Mouse (Mus musculus) hindbrain, embryonic 15.5 days (tissue): Measurements from ENCODE around the gene Zfp316. TPM values are rescaled to one million over a fixed set of nuclear protein-coding genes. Genes with fewer than 3 reads are reported as not detected.
A peak's percentile ranks its signal among the peaks of the same experiment; 100 is the strongest.

ENCODE experiments used
- ATAC-seq: fragments of 200-750 bp; cut with Nextera tagmentation; 2 replicates; pipeline ENCODE4 v1.8.0; 2017; ENCODE audit warnings: low read depth, moderate number of reproducible peaks, moderate TSS enrichment; ENCODE audit not compliant: low FRiP score
- H3K27ac ChIP-seq: fragments of 300-500 bp; sonication (generic); replicated peaks from 2 replicates; pipeline ENCODE4 v1.5.1; 2015; ENCODE audit warnings: mild to moderate bottlenecking, inconsistent platforms
- H3K27me3 ChIP-seq: fragments of 300-500 bp; sonication (generic); 2 replicates; pipeline ENCODE4 v1.6.1; 2015; ENCODE audit warnings: control low read depth, inconsistent platforms
- H3K36me3 ChIP-seq: fragments of 300-500 bp; sonication (generic); 2 replicates; pipeline ENCODE4 v1.6.1; 2015; ENCODE audit warnings: control low read depth, inconsistent platforms
- H3K4me1 ChIP-seq: fragments of 300-500 bp; sonication (generic); replicated peaks from 2 replicates; pipeline ENCODE4 v1.6.1; 2015; ENCODE audit warnings: control low read depth, inconsistent platforms
- H3K4me2 ChIP-seq: fragments of 300-500 bp; sonication (generic); 2 replicates; pipeline ENCODE4 v1.6.1; 2015; ENCODE audit warnings: moderate library complexity, mild to moderate bottlenecking, inconsistent platforms
- H3K4me3 ChIP-seq: fragments of 300-500 bp; sonication (generic); 2 replicates; pipeline ENCODE4 v1.5.1; 2015; ENCODE audit warnings: mild to moderate bottlenecking, inconsistent platforms
- H3K9ac ChIP-seq: fragments of 300-500 bp; sonication (generic); 2 replicates; pipeline ENCODE4 v1.6.1; 2015; ENCODE audit warnings: inconsistent platforms
- H3K9me3 ChIP-seq: fragments of 300-500 bp; sonication (generic); 2 replicates; pipeline ENCODE4 v1.6.1; 2016; ENCODE audit warnings: control low read depth, inconsistent platforms
- WGBS: fragments of 180-500 bp; shearing (Covaris S2); methylation state at CpG from one replicate; pipeline ENCODE4 v1.1.7; 2015; 5-methylcytosine and 5-hydroxymethylcytosine counted together
- polyA plus RNA-seq: library from polyadenylated mRNA; unstranded; fragments of >200 nt; fragmentation: Nextera tagmentation; extraction: Ambion mirVana; gene quantifications from 2 replicates; pipeline ENCODE4 v1.2.1, GENCODE M21; 2015

Gene Zfp316
- polyA plus RNA-seq, 1 experiment from 2014 or later, result 13.1 TPM

DNA sequence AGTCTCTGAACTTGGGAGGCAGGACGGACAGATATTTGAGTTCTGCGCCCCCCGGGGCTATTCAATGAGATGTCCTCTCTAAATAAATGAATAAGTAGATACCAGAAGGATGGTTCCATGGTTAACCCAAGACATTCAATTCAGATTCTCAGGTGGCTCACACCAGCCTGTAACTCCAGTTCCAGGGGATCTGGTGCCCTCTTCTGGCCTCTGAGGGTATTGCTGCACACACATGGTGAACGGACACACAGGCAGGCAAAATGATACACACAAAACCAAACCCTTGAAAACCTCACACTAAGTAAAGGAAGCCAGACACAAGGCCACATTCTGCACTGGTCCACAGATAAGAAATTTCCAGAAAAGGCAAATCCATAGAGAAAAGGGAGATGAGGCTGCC lies 29.9 kb upstream of the Zfp316 start:
- no peak for ATAC-seq
- Histone ChIP-seq H3K27me3 (no peaks in the 10 kb centered on the region; the same call in 1 of the 2 replicates), H3K9me3 (no peaks in the 10 kb centered on the region), H3K4me1 (no peaks in the 10 kb centered on the region), H3K4me3 (no peak overlapping the region), H3K36me3 (peaks cover 25% of the 10 kb centered on the region), H3K4me2 (no peak overlapping the region), H3K27ac (no peak overlapping the region), H3K9ac (no peak overlapping the region)
- 92% methylated on average over 4 of the region's 4 CpGs for WGBS

DNA sequence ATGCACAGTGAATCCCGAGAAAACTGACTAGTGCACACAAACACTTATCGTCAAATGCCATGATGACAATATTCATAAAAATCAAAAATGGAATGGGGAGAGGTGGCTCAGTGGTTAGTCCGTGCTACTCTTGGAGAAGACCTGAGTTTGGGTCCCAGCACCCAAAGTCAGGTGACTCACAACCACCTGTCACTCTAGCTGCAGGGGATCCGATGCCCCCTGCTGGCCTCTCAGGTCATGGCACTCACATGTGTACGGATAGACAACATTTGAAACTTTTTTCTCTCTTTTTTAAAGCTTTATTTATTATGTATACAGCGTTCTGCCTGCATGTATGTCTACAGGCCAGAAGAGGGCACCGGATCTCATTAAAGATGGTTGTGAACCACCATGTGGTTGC lies 28.6 kb upstream of the Zfp316 start:
- peaks cover 6% of the 10 kb centered on the region for H3K4me1 ChIP-seq
- H3K36me3 ChIP-seq, result peaks cover 25% of the 10 kb centered on the region
- H3K9ac ChIP-seq, result no peak overlapping the region
- no peak for ATAC-seq
- 95% methylated on average over 7 of the region's 7 CpGs for WGBS
- H3K4me2 ChIP-seq, result no peak overlapping the region
- H3K4me3 ChIP-seq, result no peak overlapping the region
- H3K9me3 ChIP-seq, result no peaks in the 10 kb centered on the region
- H3K27ac ChIP-seq, result no peak overlapping the region
- peaks cover 13% of the 10 kb centered on the region for H3K27me3 ChIP-seq

DNA sequence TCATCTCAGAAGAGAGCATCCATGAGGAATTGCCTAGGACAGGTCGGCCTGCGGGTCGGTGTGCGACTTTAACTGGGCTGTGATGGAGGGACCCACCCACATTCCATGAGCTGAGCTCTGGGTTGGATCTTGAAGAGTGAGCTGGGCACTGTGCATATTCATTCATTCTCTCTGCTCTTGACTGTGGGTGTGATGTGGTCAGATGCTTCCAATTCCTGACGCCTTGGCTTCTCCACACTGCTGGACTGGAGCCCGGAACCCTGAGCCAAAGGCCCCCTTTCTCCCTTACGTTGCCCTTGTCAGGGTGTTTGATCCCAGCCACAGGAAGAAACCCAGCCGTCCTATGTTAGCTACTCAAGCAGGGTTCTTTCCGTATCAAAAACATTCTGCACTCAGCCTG lies 28.2 kb upstream of the Zfp316 start:
- WGBS, result 90% methylated on average over 9 of the region's 9 CpGs
- ATAC-seq, result no peak
- Histone ChIP-seq H3K9ac (no peak overlapping the region), H3K4me2 (no peak overlapping the region), H3K4me3 (no peak overlapping the region), H3K27ac (no peak overlapping the region), H3K27me3 (peaks cover 14% of the 10 kb centered on the region), H3K4me1 (peaks cover 10% of the 10 kb centered on the region), H3K9me3 (no peaks in the 10 kb centered on the region), H3K36me3 (peaks cover 25% of the 10 kb centered on the region)

DNA sequence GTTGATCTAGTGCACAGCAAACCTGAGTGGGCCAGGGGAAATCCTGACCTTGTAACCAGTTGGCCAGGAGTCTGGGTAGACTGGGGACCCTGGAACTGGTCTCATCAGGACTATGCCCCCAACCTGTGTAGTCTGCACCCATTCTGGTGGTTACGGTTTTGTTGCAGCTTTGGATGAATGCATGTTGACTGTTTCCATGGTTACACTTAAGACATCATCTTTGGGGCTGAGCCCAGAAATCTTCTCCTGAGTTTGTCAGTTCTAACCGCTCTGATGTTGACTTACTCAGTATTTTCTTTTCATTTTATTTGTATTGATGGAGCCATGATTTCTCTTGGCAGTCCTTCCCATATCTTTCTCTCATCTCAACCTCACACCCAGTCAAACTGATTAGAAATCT lies 25.5 kb upstream of the Zfp316 start:
- Histone ChIP-seq H3K27me3 (peaks cover 38% of the 10 kb centered on the region), H3K4me1 (peaks cover 15% of the 10 kb centered on the region), H3K9ac (no peak overlapping the region), H3K9me3 (no peaks in the 10 kb centered on the region), H3K4me3 (no peak overlapping the region), H3K4me2 (no peak overlapping the region), H3K27ac (no peak overlapping the region), H3K36me3 (peaks cover 11% of the 10 kb centered on the region)
- 80% methylated on average over 2 of the region's 2 CpGs for WGBS
- no peak for ATAC-seq

DNA sequence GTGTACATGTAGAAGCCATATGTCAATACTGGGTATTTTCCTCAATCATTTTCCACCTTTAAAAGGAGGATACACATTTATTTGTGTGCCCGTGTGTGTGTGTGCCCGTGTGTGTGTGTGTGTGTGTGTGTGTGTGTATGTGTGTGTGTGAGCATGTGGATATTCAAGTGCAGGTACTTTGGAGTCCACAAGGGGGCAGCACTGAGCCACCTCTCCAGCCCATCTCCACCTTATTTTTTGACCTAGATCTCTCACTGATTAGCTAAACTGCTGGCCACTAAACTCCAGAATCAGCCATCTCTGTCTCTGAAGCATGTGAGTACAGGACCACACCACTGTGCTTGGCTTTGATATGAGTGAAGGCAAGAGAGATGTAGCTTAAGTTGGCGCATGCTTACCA lies 25.0 kb upstream of the Zfp316 start:
- Histone ChIP-seq H3K9ac (no peak overlapping the region), H3K4me1 (peaks cover 15% of the 10 kb centered on the region), H3K27me3 (peaks cover 42% of the 10 kb centered on the region), H3K4me2 (no peak overlapping the region), H3K4me3 (no peak overlapping the region), H3K27ac (no peak overlapping the region), H3K9me3 (no peaks in the 10 kb centered on the region), H3K36me3 (peaks cover 6% of the 10 kb centered on the region)
- ATAC-seq, result no peak
- 79% methylated on average over 3 of the region's 3 CpGs for WGBS

DNA sequence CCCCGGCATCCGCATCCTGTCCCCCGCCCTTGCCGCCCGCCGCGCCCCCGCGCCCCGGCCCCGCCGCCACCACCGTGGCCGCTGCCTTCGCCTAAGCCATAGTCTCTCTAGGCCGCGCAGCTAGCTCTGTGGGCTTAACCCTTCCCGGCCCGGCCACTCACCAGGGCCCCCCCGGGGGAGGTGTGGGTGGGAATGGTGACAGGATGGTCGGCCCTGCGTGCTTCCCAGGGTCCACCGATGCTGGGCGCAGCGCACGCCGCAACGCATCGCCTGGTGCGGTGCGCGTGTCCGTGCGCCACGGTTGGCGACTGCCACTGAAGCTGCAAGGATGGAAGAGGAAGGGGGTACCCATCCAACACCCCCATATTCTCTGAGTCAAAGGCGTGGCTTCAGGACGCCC lies 23.6 kb upstream of the Zfp316 start, which contains the start of gene Zfp853:
TSS of gene Zfp853 (minus strand) at position 220 of the 400 bp plus-strand sequence.
- peak within 1 kb of the TSS; percentile 54 for H3K4me3 ChIP-seq
- H3K9ac ChIP-seq, result peak within 1 kb of the TSS; percentile 67
- H3K4me2 ChIP-seq, result peak within 1 kb of the TSS; percentile 79
- no peaks in the 10 kb centered on the region for H3K36me3 ChIP-seq
- no peak within 1 kb of the TSS for H3K27ac ChIP-seq
- peak; percentile 39; the same call in 1 of the 2 replicates for ATAC-seq
- H3K27me3 ChIP-seq, result peaks cover 57% of the 10 kb centered on the region
- 9% methylated on average over 18 of the region's 38 CpGs for WGBS
- H3K9me3 ChIP-seq, result no peaks in the 10 kb centered on the region
- H3K4me1 ChIP-seq, result peaks cover 16% of the 10 kb centered on the region

DNA sequence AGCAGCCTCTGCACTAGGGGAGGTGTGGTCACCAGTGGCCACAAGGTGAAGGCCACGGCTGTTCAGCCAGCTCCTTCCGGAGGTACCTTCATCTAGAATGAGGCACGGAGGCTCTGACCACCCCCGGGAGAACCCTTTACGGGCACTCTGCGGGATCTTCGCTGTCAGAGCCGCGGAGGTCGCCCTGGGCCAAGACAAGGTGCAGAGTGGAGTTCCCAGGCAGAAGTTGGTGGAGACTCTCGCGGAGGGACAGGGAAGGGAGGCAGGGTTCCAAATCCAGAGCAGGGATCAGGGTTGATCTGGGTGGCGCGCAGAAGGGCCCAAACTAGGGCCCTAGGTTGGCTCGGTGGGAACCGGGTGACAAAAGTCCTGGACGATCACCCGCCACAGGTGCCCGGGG lies 23.1 kb upstream of the Zfp316 start:
- H3K9me3 ChIP-seq, result no peaks in the 10 kb centered on the region
- H3K4me3 ChIP-seq, result peak overlapping the region; percentile 54
- peaks cover 62% of the 10 kb centered on the region for H3K27me3 ChIP-seq
- WGBS, result 4% methylated on average over 19 of the region's 19 CpGs
- peaks cover 21% of the 10 kb centered on the region for H3K4me1 ChIP-seq
- no peaks in the 10 kb centered on the region for H3K36me3 ChIP-seq
- ATAC-seq, result peak; percentile 7; the same call in 1 of the 2 replicates
- no peak overlapping the region for H3K27ac ChIP-seq
- peak overlapping the region; percentile 79 for H3K4me2 ChIP-seq
- peak overlapping the region; percentile 67 for H3K9ac ChIP-seq

DNA sequence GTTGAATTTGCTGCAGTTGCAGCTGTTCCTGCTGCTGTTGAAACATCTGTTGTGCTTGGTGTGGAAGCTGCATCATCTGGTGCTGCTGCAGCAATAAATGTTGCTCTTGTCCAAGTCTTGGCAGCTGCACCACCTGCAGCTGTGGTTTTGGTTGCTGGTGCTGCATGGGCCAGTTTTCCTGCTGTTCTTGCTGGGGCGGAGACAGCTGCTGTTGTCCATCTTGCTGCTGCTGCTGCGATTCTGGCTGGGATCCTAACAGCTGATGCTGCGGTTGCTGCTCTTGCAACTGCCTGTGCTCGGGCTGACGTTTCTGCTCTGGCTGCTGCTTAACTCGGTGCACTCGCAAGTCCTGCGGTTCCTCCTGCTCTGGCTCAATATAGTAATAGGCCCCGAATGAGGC lies 19.5 kb upstream of the Zfp316 start:
- Histone ChIP-seq H3K4me2 (no peak overlapping the region), H3K4me3 (no peak overlapping the region), H3K27me3 (peaks cover 75% of the 10 kb centered on the region), H3K4me1 (peaks cover 25% of the 10 kb centered on the region), H3K9ac (no peak overlapping the region), H3K36me3 (no peaks in the 10 kb centered on the region), H3K27ac (no peak overlapping the region), H3K9me3 (no peaks in the 10 kb centered on the region)
- WGBS, result 69% methylated on average over 9 of the region's 9 CpGs
- no peak for ATAC-seq

DNA sequence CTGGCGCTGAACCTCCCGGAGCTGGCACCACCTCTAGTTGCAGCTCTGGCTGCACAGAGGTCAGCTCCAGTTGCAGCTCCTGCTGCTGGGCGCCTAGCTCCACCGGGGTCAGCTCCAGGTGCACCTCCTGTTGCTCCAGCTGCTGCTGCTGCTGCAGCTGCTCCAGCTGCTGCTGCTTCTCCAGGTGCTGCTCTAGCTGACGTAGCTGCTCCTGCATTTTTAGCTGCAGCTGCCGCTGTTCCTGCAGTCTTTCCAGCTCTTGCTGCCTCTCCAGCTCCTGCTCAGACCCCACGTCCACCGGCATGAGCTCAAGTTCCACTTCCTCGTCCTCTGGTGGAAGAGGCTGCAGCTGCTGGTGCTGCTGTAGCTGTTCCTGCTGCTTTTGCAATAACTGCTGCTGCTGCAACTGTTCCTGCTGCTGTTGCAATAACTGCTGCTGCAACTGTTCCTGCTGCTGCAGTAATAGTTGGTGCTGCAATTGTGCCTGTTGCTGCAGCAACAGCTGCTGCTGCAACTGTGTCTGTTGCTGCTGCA lies 18.6 kb upstream of the Zfp316 start:
- Histone ChIP-seq H3K36me3 (no peaks in the 10 kb centered on the region), H3K27me3 (peaks cover 67% of the 10 kb centered on the region), H3K9ac (no peak overlapping the region), H3K4me1 (peaks cover 20% of the 10 kb centered on the region), H3K4me2 (peak overlapping the region; percentile 47), H3K27ac (no peak overlapping the region), H3K4me3 (peak overlapping the region; percentile 19), H3K9me3 (no peaks in the 10 kb centered on the region)
- 19% methylated on average over 9 of the region's 9 CpGs for WGBS
- ATAC-seq, result no peak

DNA sequence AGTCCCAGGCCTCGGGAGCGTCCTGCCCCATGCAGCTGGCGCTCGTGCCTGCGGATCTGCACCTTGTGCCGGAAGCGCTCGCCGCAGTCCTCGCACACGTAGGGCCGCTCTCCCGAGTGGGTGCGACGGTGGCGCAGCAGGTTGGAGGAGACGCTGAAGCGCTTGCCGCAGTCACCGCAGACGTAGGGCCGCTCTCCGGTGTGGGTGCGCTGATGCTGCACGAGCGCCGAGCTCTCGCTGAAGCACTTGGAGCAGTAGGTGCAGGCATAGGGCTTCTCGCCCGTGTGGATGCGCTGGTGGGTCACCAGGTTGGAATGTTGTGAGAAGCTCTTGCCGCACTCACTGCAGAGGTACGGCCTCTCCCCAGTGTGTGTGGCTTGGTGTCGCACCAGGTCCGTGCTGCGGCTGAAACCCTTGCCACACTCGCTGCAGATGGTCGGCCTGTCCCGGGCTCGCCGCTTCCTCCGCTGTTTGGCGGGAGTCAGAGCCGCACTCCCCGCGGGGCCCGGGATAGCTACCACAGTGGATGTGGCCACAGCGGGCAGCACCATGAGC lies 18.0 kb upstream of the Zfp316 start:
- peak overlapping the region; percentile 19 for H3K4me3 ChIP-seq
- no peaks in the 10 kb centered on the region for H3K36me3 ChIP-seq
- no peaks in the 10 kb centered on the region for H3K9me3 ChIP-seq
- H3K27me3 ChIP-seq, result peaks cover 65% of the 10 kb centered on the region
- peak overlapping the region; percentile 27; the same call in 1 of the 2 replicates for H3K9ac ChIP-seq
- ATAC-seq, result no peak
- no peak overlapping the region for H3K27ac ChIP-seq
- 7% methylated on average over 48 of the region's 48 CpGs for WGBS
- H3K4me2 ChIP-seq, result peak overlapping the region; percentile 47
- H3K4me1 ChIP-seq, result peaks cover 14% of the 10 kb centered on the region

DNA sequence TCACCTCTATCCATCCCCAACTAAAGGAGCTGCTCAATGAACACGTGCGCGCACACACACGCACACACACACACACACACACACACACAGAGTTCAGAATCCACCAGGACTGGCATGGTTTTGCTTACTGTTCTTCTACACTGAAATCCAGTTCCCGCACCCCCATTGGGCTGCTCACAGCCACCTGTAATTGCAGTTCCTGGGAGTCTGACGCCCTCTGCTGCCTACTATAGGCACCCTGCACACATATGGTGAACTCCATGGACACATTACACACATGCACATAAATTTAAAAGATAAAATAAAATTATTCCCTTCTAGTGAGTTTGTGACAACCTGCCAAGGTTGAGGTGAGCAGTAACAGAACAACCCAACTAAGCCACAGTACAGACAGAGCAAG lies 14.9 kb upstream of the Zfp316 start:
- no peak overlapping the region for H3K4me2 ChIP-seq
- no peak overlapping the region for H3K27ac ChIP-seq
- WGBS, result 39% methylated on average over 6 of the region's 6 CpGs
- H3K9me3 ChIP-seq, result no peaks in the 10 kb centered on the region
- peaks cover 36% of the 10 kb centered on the region for H3K27me3 ChIP-seq
- no peak overlapping the region for H3K9ac ChIP-seq
- no peak for ATAC-seq
- H3K36me3 ChIP-seq, result no peaks in the 10 kb centered on the region
- peaks cover 10% of the 10 kb centered on the region for H3K4me1 ChIP-seq
- no peak overlapping the region for H3K4me3 ChIP-seq

DNA sequence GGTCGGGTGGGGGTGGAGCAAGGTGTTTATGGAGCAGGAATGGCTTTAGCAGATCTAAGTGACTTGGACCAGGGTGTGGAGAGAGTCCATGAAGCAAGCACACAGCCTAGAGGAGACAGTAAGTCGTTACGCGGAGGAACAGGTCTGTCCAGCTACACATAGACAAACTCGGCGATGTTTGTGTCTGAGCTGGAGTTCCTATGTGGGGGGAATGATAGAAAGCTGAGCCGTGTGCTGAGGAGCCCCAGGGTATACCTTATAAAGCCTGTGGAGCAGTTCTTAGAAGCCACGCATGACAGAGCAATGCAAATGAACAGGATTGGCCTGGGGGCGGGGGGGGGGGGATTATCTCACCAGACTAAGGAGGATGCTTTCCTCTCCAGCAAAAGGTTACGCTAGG lies 9.4 kb upstream of the Zfp316 start:
- Histone ChIP-seq H3K4me2 (no peak overlapping the region), H3K9me3 (no peaks in the 10 kb centered on the region), H3K4me3 (no peak overlapping the region), H3K27ac (no peak overlapping the region), H3K27me3 (no peaks in the 10 kb centered on the region), H3K36me3 (no peaks in the 10 kb centered on the region), H3K4me1 (no peaks in the 10 kb centered on the region), H3K9ac (no peak overlapping the region)
- no peak for ATAC-seq
- WGBS, result 56% methylated on average over 9 of the region's 10 CpGs

DNA sequence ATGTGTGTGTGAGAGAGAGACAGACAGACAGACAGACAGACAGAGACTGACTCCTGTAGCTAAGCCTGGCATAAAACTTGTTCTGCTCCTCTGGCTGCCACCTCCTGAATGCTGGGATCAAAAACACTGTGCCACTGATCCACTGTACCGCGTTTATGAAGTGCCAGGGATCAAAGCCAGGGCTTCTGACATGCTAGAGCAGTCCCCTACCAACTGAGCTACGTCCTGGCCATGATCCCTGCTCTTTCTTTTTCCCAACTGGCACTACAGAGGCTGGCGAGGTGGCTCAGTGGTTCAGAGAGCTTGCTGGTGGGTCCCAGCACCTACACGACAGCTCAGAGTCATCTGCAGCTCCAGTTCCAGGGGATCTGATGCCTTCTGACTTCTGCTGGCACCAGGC lies 5.9 kb upstream of the Zfp316 start:
- H3K27ac ChIP-seq, result no peak overlapping the region
- 60% methylated on average over 5 of the region's 5 CpGs for WGBS
- H3K9ac ChIP-seq, result no peak overlapping the region
- H3K9me3 ChIP-seq, result no peaks in the 10 kb centered on the region
- peaks cover 15% of the 10 kb centered on the region for H3K4me1 ChIP-seq
- no peak overlapping the region for H3K4me2 ChIP-seq
- no peak for ATAC-seq
- no peaks in the 10 kb centered on the region for H3K27me3 ChIP-seq
- no peak overlapping the region for H3K4me3 ChIP-seq
- H3K36me3 ChIP-seq, result no peaks in the 10 kb centered on the region
